Mouse (Mus musculus) bone marrow, adult 2 months (tissue): ENCODE measurements around the gene Celsr1. TPM values are rescaled to one million over a fixed set of nuclear protein-coding genes. Genes with fewer than 3 reads are reported as not detected.

Experiments used
- H3K27ac ChIP-seq: fragments of 200-500 bp; 2 replicates; pipeline ENCODE4 v1.5.1; 2012; ENCODE audit warnings: low read depth, mild to moderate bottlenecking, control low read depth, inconsistent platforms, low read length; ENCODE audit not compliant: control insufficient read depth, poor library complexity, insufficient read depth
- H3K4me1 ChIP-seq: fragments of 200-500 bp; 2 replicates; pipeline ENCODE4 v1.6.1; 2011; ENCODE audit warnings: low read length; ENCODE audit not compliant: control insufficient read depth, insufficient read depth
- H3K4me3 ChIP-seq: fragments of 200-500 bp; replicated peaks from 2 replicates; pipeline ENCODE3; 2011; ENCODE audit warnings: mild to moderate bottlenecking, low read depth, low read length, control low read depth; ENCODE audit not compliant: control insufficient read depth
- CTCF ChIP-seq: fragments of 200-500 bp; IDR thresholded peaks from 2 replicates; pipeline ENCODE4 v1.5.1; 2011; ENCODE audit warnings: low read length, control low read depth; ENCODE audit not compliant: control insufficient read depth, insufficient read depth
- POLR2A ChIP-seq: fragments of 200-500 bp; IDR thresholded peaks from 2 replicates; pipeline ENCODE4 v1.6.1; 2011; ENCODE audit warnings: low read depth, mild to moderate bottlenecking, control low read depth, low read length, borderline replicate concordance; ENCODE audit not compliant: control insufficient read depth
- WGBS: fragments of 180-500 bp; shearing (Covaris S2); methylation state at CpG from one replicate; pipeline ENCODE4 v1.1.7; 2018; 5-methylcytosine and 5-hydroxymethylcytosine counted together
- polyA plus RNA-seq: library from polyadenylated mRNA; stranded (reverse); fragments of >200 nt; gene quantifications from 2 replicates; pipeline ENCODE4 v1.2.4, GENCODE M21; 2011; ENCODE audit warnings: low replicate concordance; ENCODE audit not compliant: missing spikeins, insufficient read depth, insufficient read length

Celsr1 gene
- polyA plus RNA-seq, 1 experiment: 4.2 TPM

DNA sequence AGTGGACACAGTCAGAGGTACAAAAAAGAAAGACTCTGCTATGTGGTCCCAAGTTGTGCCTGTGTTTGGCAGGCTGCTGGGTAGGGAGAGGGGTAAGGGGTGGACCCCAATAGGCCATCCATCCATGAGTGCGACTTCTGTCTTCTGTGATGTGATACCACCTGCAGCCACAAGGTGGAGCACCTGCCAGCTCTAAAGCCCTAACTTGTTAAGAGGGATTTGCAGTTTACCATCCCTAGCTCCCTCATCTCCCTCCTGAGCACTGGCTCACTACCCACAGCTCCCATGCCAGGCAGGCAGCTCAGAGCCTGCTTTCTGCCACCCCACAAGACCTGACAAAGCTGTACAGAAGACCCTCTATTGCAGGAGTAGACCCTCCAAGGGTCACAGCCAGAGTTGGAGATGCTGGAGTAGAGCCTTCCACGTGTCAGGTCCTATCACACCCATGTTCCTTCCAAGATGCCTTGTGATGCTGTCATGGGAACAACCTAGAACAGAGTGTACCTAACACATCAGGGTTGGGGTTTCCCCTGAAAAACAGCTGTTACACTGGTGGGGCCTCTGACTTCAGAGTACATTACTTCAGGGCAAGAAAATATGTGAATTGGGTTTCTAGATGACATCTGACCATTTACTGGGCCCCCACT is 20.4 kb upstream of the Celsr1 start:
- 39% methylated on average over 2 of the region's 2 CpGs for WGBS
- peak; percentile 93 for TF ChIP-seq CTCF
- TF ChIP-seq POLR2A: no peak
- Histone ChIP-seq H3K4me3 (no peak overlapping the region), H3K27ac (no peak overlapping the region), H3K4me1 (peaks cover 6% of the 10 kb centered on the region)

DNA sequence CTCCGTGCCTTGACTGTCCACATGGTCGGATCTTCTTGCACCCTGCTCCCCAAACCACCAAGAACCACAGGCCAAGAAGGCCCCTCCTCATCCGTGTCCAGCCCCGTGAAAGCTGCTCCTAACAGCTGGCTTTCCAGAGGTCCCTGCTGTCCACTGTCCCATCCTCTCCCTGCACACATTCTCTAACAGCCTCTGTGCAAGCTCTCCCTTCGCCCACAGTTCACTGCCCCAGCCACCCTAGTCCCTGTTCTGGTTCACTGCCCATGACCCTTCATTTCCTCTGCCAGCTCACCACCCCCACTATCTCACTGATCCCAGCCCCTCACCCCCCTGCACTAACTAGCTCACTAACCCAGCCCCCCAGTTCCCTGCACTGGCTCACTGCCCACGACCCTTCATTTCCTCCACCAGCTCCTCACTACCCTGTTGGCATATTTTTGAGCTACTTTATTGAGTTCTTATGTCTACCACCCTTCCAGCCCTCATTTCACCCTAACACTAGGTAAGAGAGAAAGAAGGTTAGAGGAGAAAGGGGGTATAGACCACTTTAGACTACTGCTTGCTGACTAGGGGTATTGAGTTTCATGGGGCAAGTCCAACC is 18.4 kb upstream of the Celsr1 start:
- Histone ChIP-seq H3K4me3 (no peak overlapping the region), H3K4me1 (peaks cover 5% of the 10 kb centered on the region), H3K27ac (peak overlapping the region; percentile 15)
- no peak for TF ChIP-seq CTCF
- TF ChIP-seq POLR2A: no peak
- 48% methylated on average over 6 of the region's 6 CpGs for WGBS

DNA sequence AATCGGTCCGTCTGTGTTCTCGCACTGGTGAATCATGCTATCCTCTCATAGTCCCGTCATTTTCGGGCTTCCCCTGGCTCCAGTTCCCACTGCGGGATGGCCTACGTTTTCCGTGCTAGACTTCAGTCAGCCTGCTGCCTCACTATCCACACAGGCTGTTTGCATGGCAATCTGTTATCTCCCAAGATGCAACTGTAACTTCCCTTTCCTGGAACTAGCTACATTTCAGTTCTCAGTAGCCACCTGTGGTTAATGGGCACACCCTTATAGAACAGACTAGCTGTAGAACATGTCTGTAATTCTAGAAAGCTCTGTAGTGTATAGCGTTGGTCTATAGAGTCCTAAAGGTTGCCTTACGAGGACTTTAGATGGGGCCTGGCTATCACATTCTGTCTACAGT is 17.6 kb upstream of the Celsr1 start:
- TF ChIP-seq POLR2A (no peak), CTCF (no peak)
- peak overlapping the region; percentile 57 for H3K4me3 ChIP-seq
- peaks cover 5% of the 10 kb centered on the region for H3K4me1 ChIP-seq
- peak overlapping the region; percentile 82 for H3K27ac ChIP-seq
- WGBS: 3% methylated on average over 10 of the region's 10 CpGs

DNA sequence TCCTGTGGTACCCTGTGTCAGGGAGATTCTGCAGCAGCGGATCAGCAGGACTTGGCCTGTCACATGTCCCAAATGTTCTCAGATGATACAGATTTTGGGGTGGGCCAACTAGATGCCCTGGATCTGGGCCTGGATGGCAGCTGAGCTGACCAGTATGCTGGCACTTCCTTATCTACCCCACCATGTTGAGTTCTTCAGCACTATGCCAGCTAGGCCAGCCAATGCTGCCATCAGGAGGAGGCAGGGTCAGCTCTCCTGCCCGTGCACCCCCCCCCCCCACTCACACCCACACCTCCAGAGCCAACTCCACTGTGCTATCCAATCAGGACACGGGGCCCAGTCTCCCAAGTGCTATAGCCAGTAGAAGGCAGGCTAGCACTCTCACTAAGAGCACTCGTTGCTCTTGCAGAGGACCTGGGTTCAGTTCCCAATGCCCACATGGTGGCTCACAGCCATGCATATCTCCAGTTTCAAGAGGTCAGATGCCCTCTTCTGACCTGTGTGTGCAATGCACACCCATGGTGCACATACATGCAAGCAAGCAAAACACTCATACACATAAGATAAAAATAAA is 16.7 kb upstream of the Celsr1 start:
- no peak for TF ChIP-seq POLR2A
- no peak for TF ChIP-seq CTCF
- H3K27ac ChIP-seq: peak overlapping the region; percentile 34
- WGBS: 60% methylated on average over 4 of the region's 4 CpGs
- H3K4me3 ChIP-seq: no peak overlapping the region
- peaks cover 5% of the 10 kb centered on the region for H3K4me1 ChIP-seq

DNA sequence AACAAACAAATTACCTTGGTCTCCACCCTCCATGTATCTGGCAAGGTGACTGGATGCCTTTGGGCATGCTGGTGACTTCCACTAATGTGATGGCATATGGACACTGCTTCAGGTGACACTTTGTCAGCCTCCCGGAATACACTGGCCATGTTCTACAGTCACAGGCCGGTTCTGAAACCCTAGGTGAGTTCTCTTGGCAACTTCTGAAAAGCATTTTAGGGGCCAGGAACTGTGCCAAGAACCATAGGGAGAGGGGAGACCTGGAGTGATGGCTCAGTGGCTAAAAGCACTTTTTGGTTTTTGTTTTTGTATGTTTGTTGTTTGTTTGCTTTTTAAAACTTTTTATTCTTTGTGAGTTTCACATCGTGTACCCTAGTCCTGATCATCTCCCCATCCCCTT is 15.9 kb upstream of the Celsr1 start:
- Histone ChIP-seq H3K27ac (no peak overlapping the region), H3K4me3 (no peak overlapping the region), H3K4me1 (peaks cover 5% of the 10 kb centered on the region)
- 92% methylated on average over 3 of the region's 3 CpGs for WGBS
- TF ChIP-seq POLR2A (no peak), CTCF (no peak)

DNA sequence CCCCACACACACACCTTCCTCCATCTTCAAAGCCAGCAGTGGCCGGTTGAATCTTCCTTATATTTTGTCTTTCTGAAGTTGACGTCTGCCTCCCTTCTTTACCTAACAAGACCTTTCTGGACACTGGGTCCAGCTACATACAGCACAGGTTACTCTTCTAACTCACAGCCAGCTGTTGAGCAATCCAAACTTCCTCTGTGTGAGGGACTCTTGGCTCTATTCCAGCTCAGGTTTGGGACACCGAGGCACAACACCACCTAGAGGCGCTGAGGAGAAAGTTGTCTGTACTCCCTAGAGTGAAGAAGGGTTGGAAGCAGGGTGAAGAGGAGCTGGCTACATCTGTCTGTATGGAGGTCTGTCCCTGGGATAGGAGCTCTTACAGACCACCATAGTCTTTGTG is 8.8 kb upstream of the Celsr1 start:
- Histone ChIP-seq H3K27ac (no peak overlapping the region), H3K4me3 (no peak overlapping the region), H3K4me1 (no peaks in the 10 kb centered on the region)
- 9% methylated on average over 4 of the region's 4 CpGs for WGBS
- TF ChIP-seq CTCF (peak; percentile 24; the same call in 1 of the 2 replicates), POLR2A (no peak)

DNA sequence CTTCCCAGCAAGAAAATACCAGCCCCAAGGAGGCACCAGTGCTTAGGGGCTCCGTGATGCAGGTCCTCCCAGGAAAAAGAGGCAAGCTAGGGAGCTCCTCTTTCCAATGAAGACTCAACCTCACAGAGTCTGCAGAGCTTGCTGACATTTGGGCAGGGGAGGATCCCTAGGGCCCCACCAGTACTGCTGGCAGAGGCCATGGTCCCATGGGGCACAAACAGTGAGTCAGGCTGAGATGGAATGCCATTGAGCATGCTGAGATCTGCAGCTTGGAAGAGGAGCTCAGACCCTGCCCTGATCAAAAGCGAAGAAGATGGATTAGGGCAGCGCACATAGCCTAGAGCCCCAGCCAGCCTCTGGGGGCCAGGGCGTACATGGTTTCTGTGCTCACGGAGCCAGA is 7.8 kb upstream of the Celsr1 start:
- 87% methylated on average over 5 of the region's 5 CpGs for WGBS
- Histone ChIP-seq H3K27ac (no peak overlapping the region), H3K4me1 (no peaks in the 10 kb centered on the region), H3K4me3 (no peak overlapping the region)
- TF ChIP-seq CTCF (no peak), POLR2A (no peak)

DNA sequence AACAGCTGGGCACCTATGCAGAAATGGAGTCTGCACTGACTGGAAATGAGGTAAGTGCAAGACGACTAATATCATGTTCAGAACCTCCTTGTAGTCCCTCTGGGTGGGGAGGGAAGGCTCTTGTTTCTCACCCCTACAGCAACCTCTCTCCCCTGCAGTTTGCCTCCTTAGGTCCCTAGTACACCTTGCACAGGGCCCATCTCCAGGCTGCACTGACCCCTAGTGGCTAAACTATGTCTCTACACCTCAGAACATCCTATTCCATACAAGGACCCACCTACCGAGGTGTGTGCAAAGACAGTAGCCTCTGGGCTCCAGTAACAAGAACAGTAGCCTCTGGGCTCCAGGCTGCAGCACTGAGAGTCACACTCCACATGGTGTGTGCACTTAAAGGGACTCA is 5.2 kb upstream of the Celsr1 start:
- TF ChIP-seq CTCF (peak; percentile 97), POLR2A (no peak)
- H3K27ac ChIP-seq: no peak overlapping the region
- H3K4me3 ChIP-seq: no peak overlapping the region
- 3% methylated on average over 2 of the region's 2 CpGs for WGBS
- no peaks in the 10 kb centered on the region for H3K4me1 ChIP-seq

DNA sequence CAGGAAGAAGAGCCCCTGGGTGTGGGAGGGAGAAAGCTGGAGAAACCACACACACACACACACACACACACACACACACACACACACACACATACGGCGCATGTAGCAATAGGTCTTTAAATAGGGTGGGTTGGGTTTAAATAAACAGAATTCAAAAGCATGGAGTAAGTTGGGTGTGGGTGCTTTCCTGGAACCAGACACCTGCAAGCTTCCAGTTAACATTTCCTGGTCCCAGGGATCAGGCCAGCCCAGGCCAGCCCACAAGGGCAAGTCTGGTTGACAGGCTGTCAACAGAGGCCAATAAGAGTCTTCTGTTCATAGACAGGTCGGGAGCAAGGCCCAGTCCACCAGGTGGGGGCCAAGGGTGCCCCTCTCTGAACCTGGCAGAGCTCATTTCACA is 2.3 kb upstream of the Celsr1 start:
- Histone ChIP-seq H3K4me1 (no peaks in the 10 kb centered on the region), H3K27ac (no peak overlapping the region), H3K4me3 (no peak overlapping the region)
- 58% methylated on average over 3 of the region's 3 CpGs for WGBS
- no peak for TF ChIP-seq POLR2A
- TF ChIP-seq CTCF: no peak
